Mouse (Mus musculus) forebrain, postnatal 0 days (tissue): ENCODE results near the gene Stac2. TPM values are rescaled to one million over a fixed set of nuclear protein-coding genes. Genes with fewer than 3 reads are reported as not detected.

Source experiments
- ATAC-seq: fragments of 200-750 bp; cut with Nextera tagmentation; 2 replicates; pipeline ENCODE4 v1.8.0; 2017; ENCODE audit warnings: mild to moderate bottlenecking, moderate library complexity
- DNase-seq: peaks from one replicate; pipeline ENCODE4 v3.0.0-alpha.2; 2015
- H3K27ac ChIP-seq: fragments of 300-500 bp; sonication (generic); 2 replicates; pipeline ENCODE4 v1.5.1; 2014; ENCODE audit warnings: low read depth, mild to moderate bottlenecking, antibody characterized with exemption, low read length, moderate library complexity, mixed read lengths
- H3K27me3 ChIP-seq: fragments of 300-500 bp; sonication (generic); 2 replicates; pipeline ENCODE4 v1.6.1; 2014; ENCODE audit warnings: mild to moderate bottlenecking, low read length, mixed read lengths; ENCODE audit not compliant: insufficient read depth
- H3K36me3 ChIP-seq: fragments of 300-500 bp; sonication (generic); 2 replicates; pipeline ENCODE4 v1.6.1; 2014; ENCODE audit warnings: mild to moderate bottlenecking, moderate library complexity; ENCODE audit not compliant: insufficient read depth
- H3K4me1 ChIP-seq: fragments of 300-500 bp; sonication (generic); 2 replicates; pipeline ENCODE4 v1.6.1; 2014; ENCODE audit warnings: antibody characterized with exemption; ENCODE audit not compliant: insufficient read depth
- H3K4me2 ChIP-seq: fragments of 300-500 bp; sonication (generic); 2 replicates; pipeline ENCODE4 v1.6.1; 2014; ENCODE audit warnings: low read depth, mild to moderate bottlenecking, moderate library complexity
- H3K4me3 ChIP-seq: fragments of 300-500 bp; sonication (generic); 2 replicates; pipeline ENCODE4 v1.5.1; 2014; ENCODE audit warnings: low read depth, low read length, mixed read lengths
- H3K9ac ChIP-seq: fragments of 300-500 bp; sonication (generic); 2 replicates; pipeline ENCODE4 v1.6.1; 2014; ENCODE audit warnings: mild to moderate bottlenecking
- H3K9me3 ChIP-seq: fragments of 300-500 bp; sonication (generic); 2 replicates; pipeline ENCODE4 v1.6.1; 2016; ENCODE audit warnings: low read length
- CTCF ChIP-seq: sonication (generic); IDR thresholded peaks from 2 replicates; pipeline ENCODE4 v1.5.1; 2016; ENCODE audit warnings: antibody characterized with exemption, control low read depth, low read depth
- WGBS: fragments of 180-500 bp; shearing (Covaris S2); extraction: QIAGEN DNeasy Blood & Tissue Kit; methylation state at CpG from one replicate; pipeline ENCODE4 v1.1.7; 2014; 5-methylcytosine and 5-hydroxymethylcytosine counted together
- polyA plus RNA-seq: library from polyadenylated mRNA; unstranded; fragments of >200 nt; fragmentation: Nextera tagmentation; extraction: Ambion mirVana; gene quantifications from 2 replicates; pipeline ENCODE4 v1.2.1, GENCODE M21; 2015
- total RNA-seq: library from RNA; depleted of rRNA; stranded (reverse); fragments of >200 nt; gene quantifications from 2 replicates; pipeline ENCODE4 v1.2.3, GENCODE M21; 2014

The Stac2 gene
- total and polyA plus RNA-seq, 2 experiments from 2014 or later = 2.0 to 2.8 TPM

- no peak overlapping the region for H3K27ac ChIP-seq
- H3K9ac ChIP-seq = no peak overlapping the region
- ATAC-seq = no peak
- H3K9me3 ChIP-seq = no peaks in the 10 kb centered on the region
- DNase-seq = no peak
- 61% methylated on average over 5 of the region's 5 CpGs for WGBS
- no peaks in the 10 kb centered on the region for H3K27me3 ChIP-seq
- no peak overlapping the region for H3K4me2 ChIP-seq
- no peak overlapping the region for H3K4me3 ChIP-seq
- no peaks in the 10 kb centered on the region for H3K36me3 ChIP-seq
- H3K4me1 ChIP-seq = no peaks in the 10 kb centered on the region
- TF ChIP-seq CTCF = no peak
Observed at GRCm38 (mm10) chr11:98044074-98044473, 9.2 kb downstream of the Stac2 start.

- H3K4me3 ChIP-seq = no peak overlapping the region
- H3K4me1 ChIP-seq = no peaks in the 10 kb centered on the region
- H3K4me2 ChIP-seq = no peak overlapping the region
- no peaks in the 10 kb centered on the region for H3K27me3 ChIP-seq
- no peak overlapping the region for H3K27ac ChIP-seq
- WGBS = 84% methylated on average over 6 of the region's 6 CpGs
- H3K36me3 ChIP-seq = no peaks in the 10 kb centered on the region
- H3K9me3 ChIP-seq = no peaks in the 10 kb centered on the region
- no peak for TF ChIP-seq CTCF
- H3K9ac ChIP-seq = no peak overlapping the region
- no peak for ATAC-seq
- DNase-seq = no peak
Observed at GRCm38 (mm10) chr11:98042741-98043140, 10.5 kb downstream of the Stac2 start.

GRCm38 (mm10) chr11:98040975-98041374 lies 12.3 kb downstream of the Stac2 start:
- no peak overlapping the region for H3K4me3 ChIP-seq

GRCm38 (mm10) chr11:98037871-98038270 lies 15.4 kb downstream of the Stac2 start:
- no peaks in the 10 kb centered on the region for H3K27me3 ChIP-seq
- H3K4me2 ChIP-seq = no peak overlapping the region
- no peak overlapping the region for H3K9ac ChIP-seq
- ATAC-seq (no peak), DNase-seq (no peak)
- H3K4me3 ChIP-seq = no peak overlapping the region
- WGBS = 54% methylated on average over 14 of the region's 14 CpGs
- no peaks in the 10 kb centered on the region for H3K36me3 ChIP-seq
- H3K27ac ChIP-seq = no peak overlapping the region
- H3K4me1 ChIP-seq = peaks cover 11% of the 10 kb centered on the region
- no peaks in the 10 kb centered on the region for H3K9me3 ChIP-seq
- no peak for TF ChIP-seq CTCF

More at GRCm38 (mm10) chr11:98040975-98041374, 12.3 kb downstream of the Stac2 start:
- 85% methylated on average over 8 of the region's 8 CpGs for WGBS
- no peaks in the 10 kb centered on the region for H3K9me3 ChIP-seq
- H3K36me3 ChIP-seq = no peaks in the 10 kb centered on the region
- TF ChIP-seq CTCF = no peak
- peaks cover 5% of the 10 kb centered on the region; the same call in 1 of the 2 replicates for H3K4me1 ChIP-seq
- no peaks in the 10 kb centered on the region for H3K27me3 ChIP-seq
- H3K9ac ChIP-seq = no peak overlapping the region
- no peak overlapping the region for H3K4me2 ChIP-seq
- DNase-seq (no peak), ATAC-seq (no peak)
- no peak overlapping the region for H3K27ac ChIP-seq

- Histone ChIP-seq H3K27ac (no peak overlapping the region), H3K9ac (peak overlapping the region; percentile 49), H3K27me3 (no peaks in the 10 kb centered on the region), H3K4me3 (peak overlapping the region; percentile 34), H3K36me3 (peaks cover 4% of the 10 kb centered on the region), H3K9me3 (no peaks in the 10 kb centered on the region), H3K4me2 (peak overlapping the region; percentile 76), H3K4me1 (peaks cover 11% of the 10 kb centered on the region)
- TF ChIP-seq CTCF = peak; percentile 38
- ATAC-seq (peak; percentile 45), DNase-seq (peak; percentile 73)
- 10% methylated on average over 24 of the region's 27 CpGs for WGBS
Observed at GRCm38 (mm10) chr11:98035977-98036377, 17.3 kb downstream of the Stac2 start.

- Histone ChIP-seq H3K27ac (no peak overlapping the region), H3K4me2 (no peak overlapping the region), H3K4me1 (peaks cover 11% of the 10 kb centered on the region), H3K27me3 (no peaks in the 10 kb centered on the region), H3K4me3 (no peak overlapping the region), H3K9me3 (no peaks in the 10 kb centered on the region), H3K9ac (no peak overlapping the region), H3K36me3 (peaks cover 15% of the 10 kb centered on the region)
- no peak for TF ChIP-seq CTCF
- 25% methylated on average over 4 of the region's 4 CpGs for WGBS
- DNase-seq (peak; percentile 57), ATAC-seq (peak; percentile 67)
Observed at GRCm38 (mm10) chr11:98034840-98035239, 18.4 kb downstream of the Stac2 start.

GRCm38 (mm10) chr11:98034061-98034460 lies 19.2 kb downstream of the Stac2 start:
- DNase-seq = no peak
- H3K4me1 ChIP-seq = peaks cover 11% of the 10 kb centered on the region
- no peaks in the 10 kb centered on the region for H3K9me3 ChIP-seq
- 81% methylated on average over 5 of the region's 5 CpGs for WGBS
- H3K4me3 ChIP-seq = no peak overlapping the region
- no peak overlapping the region for H3K4me2 ChIP-seq
- H3K27ac ChIP-seq = no peak overlapping the region
- no peak overlapping the region for H3K9ac ChIP-seq
- H3K27me3 ChIP-seq = no peaks in the 10 kb centered on the region
- no peak for TF ChIP-seq CTCF
- no peak for ATAC-seq
- peaks cover 23% of the 10 kb centered on the region for H3K36me3 ChIP-seq

- H3K9me3 ChIP-seq = no peaks in the 10 kb centered on the region
- no peak overlapping the region for H3K9ac ChIP-seq
- DNase-seq (peak; percentile 91), ATAC-seq (peak; percentile 51; the same call in 1 of the 2 replicates)
- H3K27ac ChIP-seq = no peak overlapping the region
- no peaks in the 10 kb centered on the region for H3K27me3 ChIP-seq
- TF ChIP-seq CTCF = peak; percentile 93
- peaks cover 34% of the 10 kb centered on the region for H3K36me3 ChIP-seq
- no peak overlapping the region for H3K4me3 ChIP-seq
- no peak overlapping the region for H3K4me2 ChIP-seq
- WGBS = 4% methylated on average over 5 of the region's 5 CpGs
- peaks cover 9% of the 10 kb centered on the region for H3K4me1 ChIP-seq
Observed at GRCm38 (mm10) chr11:98031443-98031770, 21.9 kb downstream of the Stac2 start.
